Mouse (Mus musculus): ENCODE results near the gene 2010300C02Rik.

2010300C02Rik gene

DNA sequence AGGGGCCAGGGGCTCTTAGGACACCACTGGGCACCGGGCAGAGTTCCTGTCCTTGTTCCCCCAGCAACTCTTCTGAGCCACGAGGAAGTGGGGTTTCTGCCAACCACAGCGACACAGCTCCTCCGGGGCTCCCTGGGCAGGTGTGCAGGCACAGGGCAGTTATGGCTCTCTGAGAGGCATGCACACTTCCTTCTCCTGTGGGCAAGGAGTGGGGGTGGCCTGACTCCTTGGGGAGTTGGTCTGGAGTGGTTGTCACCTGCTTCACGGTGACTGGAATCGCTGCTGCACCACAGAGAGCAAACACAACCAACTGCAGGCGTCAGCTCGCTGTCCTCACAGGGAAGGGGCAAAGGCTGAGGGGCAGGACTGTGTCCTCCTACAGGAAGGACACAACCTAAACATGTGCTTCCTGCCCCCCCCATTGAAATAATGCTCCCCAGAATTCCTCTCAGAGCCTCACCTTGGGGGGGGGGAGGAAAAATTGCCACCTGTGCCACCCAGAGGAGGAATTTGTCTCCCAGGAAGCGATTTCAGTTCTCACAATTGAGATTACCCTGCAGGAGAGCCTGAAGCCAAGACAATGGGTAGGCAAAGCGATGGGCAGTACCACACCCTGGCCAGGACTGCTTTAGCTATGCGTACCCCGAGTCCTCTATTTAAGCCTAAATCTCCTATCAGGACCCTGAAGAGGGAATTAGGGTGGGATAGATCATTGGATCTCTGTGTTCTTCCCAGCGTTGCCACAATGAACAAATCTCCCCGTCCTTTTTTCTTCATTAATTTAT, 54.2 kb downstream of the 2010300C02Rik start:
- DNase-seq = peak; percentile 11 to 26

DNA sequence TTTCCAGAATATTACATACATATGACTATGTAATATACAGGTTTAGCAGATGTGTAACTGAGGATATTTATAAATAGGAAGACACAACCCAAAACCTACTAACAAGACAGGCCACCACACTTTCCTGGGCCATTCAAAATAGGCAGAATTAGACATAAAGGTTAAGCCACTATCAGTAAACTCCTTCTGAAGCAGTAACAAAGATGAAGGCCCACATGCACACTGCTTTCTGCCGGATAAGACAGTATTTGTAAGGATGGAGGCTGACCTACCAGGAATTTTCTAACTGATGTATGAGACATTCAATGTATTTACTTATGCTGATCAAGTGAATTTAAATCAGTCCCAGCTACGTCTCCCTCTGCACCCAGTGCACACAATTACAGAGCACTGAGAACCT, 55.4 kb downstream of the 2010300C02Rik start:
- no peak for DNase-seq

DNA sequence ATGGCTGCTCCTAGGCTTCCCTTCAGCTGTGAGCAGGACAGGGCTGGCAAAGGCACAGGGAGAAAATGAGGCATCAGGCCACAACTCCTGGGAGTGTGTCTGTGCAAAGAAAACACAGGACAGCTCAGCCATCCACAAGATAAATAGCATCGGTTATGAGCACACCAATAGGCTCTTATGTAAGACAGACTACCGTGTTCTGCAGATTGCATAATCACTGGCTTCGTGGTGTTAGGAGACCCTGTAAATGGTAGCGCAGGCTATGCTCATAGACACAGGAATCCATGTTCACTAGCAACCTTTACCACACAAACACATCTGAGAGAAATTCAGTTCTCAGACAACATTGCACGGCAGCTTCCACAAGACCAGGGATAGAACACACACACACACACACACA, 56.3 kb downstream of the 2010300C02Rik start:
- no peak for DNase-seq

DNA sequence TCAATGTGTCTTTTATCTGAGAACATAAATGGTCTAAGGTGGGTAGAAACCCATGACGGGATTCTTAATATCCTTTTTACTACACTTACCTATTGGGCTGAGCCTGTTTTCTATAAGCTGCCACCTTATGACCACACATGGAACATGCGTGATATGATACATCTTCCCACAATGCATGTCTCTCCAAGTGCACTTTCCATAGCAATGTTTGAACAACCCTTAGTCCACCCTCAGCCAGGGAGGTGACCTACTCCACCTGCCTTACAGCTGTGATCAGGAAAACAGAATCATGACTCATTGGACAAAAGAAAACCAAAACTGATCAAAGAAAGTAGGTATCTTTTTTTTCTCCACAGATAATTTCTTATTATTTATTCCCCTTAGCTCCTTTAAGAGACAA, 63.9 kb downstream of the 2010300C02Rik start:
- no peak for DNase-seq

DNA sequence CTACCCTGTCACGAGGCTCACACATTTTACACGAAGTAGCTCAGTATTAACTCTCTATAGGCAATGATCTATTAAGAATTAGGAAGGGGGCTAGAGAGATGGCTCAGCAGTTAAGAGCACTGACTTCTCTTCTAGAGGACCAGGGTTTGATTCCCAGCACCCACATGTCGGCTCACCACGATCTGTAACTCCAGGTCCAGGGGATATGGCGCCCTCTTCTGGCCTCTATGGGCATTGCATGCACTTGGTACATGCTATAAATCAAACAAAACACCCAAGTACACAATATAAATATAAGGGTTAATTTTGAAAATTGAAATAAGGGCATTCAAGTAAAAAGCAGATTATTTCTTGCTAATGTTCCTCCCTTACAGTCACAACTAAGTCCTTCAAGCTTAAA, 65.9 kb downstream of the 2010300C02Rik start:
- no peak for DNase-seq

DNA sequence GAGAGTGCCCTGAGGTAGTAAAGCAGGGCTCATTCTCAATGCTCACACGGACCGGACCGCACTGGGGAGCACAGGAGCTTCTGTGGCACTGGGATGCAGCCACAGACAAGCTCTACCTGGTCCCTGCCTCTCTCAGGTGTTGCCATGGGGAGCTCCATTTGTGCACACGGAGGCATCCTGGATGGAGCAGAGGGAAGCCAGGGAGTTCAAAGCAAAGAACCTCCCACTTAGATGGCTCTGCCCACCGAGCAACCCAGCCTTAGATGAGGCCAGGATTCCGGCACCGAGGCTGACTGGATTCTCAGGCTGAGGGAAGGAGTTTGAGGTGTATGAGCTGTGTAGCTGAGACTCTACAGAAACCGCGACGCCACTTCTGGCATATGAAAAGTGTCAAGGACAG, 72.8 kb downstream of the 2010300C02Rik start:
- DNase-seq = no peak

DNA sequence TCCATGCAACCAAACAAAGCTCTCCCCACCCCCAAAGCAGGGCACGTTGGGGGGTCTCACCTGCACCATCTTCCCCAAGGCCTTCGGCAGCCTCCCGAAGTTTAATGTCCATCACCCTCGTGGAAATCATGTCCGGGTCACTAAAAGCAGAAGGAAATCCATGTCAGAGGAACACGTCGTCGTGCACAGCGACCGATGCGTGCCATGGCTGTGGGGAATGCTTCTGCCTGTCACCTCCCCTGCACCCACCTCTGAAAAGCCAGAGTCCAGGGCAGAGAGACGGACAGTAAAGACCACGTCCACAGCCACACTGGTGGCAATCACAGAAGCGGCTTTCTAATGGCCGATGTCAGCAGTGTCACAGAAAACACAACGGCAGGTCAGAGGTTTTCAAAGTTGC, 75.4 kb downstream of the 2010300C02Rik start:
- DNase-seq = no peak

DNA sequence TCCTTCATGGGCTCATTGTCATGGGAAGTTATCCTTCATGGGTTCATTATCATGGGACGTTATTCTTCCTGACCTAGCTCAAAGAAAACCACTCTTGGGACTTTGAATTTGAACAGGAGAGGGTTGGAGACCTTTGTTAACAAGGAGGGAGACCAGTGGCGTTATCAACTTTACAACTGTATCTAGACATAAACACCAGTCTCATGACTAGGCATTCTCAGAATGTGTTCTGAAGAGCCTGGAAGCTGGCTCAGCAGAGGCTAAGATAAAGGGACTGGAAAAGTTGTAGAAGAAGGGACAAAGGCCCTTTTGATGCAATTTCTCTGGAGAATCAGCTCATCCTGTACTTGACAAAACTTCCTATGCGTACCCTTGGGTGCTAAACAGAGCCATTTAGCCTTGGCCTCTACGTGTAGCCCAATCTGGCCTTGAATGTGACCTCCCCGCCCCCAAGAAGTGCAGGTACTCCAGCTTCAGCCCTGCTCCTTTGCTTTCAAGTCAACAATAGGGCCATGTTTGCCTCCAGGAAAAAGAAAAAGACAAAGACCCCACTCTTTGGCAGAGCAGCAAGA, 76.0 kb downstream of the 2010300C02Rik start:
- DNase-seq = no peak

DNA sequence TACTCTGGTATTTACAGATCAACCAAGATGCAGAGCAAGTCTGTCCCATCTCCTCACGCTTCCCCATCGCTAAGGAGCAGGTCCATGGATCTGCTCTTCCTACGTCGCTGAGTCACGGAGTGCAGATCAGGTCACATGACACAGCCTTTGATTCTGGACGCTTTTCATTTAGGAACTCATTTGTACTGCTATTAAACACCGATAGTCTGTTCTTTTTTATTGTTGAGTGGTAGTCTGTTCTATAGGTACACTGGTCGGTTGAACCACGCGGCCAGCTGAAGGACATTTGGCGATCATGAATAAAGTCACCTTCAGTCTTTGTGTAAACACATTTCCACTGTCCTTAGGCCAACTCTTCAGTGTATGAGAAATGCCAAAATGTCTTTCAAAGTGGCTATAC, 78.5 kb downstream of the 2010300C02Rik start:
- no peak for DNase-seq

DNA sequence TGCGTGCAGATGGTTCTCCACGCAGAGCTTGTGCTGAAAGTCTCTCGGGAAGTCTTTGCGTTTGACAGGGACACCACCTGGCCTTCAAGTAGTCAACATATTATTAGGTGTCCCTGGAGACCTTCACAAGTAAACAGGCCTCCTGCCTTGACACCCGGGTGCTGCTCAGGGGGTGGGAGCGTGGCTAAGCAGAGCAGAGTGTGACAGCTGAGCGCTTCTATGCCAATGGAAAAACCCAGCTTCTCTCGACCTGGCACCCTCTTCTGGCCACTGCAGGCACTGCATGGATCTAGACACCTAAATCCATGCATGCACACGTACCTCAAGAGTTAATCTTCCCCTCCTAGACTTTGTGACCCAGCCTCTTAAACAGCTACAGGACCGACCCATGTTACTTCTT, 80.8 kb downstream of the 2010300C02Rik start:
- DNase-seq = peak; percentile 91

DNA sequence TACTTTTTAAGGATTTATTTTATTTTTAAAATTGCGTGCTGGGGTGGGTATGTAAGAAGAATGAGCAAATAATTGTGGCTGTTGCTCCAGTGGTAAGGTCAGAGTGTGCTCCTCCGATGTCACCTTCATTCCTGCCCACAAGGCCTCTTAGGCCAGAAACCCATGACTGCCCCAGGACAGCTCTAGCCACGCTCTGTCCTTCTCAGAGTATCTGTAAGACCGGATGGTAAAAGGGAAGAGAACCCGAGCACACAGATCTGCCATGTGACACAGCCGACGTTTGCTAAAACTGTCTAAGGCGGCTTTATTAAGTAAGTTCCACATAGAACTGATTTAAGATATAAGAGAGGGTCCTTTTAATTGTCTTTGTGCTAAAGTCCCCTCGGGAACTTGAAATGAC, 81.3 kb downstream of the 2010300C02Rik start:
- DNase-seq = no peak

DNA sequence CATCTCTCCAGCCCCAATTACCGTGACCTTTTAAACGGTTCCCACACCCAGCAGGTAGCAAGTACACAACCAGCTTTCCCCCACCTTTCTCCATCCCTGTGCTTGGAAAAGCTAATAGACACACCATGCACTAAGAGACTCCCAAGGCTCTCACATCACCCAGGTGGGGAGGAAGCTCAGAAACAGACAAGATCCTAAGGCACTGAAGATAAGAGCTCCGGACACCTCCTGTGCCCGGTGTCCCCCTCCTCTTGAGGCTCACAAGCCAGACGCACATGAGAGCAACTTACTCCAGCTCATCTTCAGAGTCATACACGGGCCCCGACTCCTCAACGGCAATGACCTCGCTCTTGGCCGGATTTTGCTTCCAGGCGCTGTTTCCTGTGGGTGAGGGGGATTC, 82.3 kb downstream of the 2010300C02Rik start:
- DNase-seq = no peak

DNA sequence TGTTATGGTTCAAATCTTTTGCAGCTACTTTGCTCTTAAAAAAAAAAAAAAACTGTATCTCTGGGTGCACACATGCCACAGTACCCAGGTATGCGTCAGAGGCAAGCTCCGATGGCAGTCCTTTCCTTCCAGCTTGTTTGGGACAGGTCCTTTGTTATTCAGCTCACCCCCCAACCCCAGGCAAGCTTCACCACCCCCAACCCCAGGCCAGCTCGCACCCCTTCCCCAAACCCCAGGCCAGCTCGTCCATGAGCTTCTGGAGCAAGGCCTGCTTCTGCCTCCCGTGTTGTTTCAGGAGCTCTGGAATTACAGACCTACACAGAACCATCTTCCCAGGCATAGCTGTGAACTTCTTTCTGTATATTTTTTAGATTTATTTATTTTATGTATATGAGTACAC, 83.1 kb downstream of the 2010300C02Rik start:
- no peak for DNase-seq

DNA sequence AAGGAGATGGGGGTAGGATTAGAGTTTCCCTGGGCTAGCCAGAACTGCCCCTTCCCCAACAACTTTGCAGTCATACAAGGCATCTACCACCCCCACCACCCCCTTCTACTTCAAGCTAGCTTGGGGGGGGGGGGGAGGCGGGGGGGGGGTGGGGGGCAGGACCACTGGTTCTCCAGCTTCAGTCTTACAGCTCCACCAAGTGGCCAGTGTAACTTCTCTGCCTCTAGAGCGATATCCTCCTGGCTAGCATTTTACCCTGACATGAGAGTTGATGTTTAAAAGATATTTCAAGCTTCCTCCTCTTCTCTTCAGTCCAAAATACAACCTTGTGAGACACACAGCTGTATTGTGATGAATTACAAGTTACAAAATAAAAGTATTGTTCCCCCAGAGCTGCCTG, 83.7 kb downstream of the 2010300C02Rik start:
- peak; percentile 63 to 66 for DNase-seq

DNA sequence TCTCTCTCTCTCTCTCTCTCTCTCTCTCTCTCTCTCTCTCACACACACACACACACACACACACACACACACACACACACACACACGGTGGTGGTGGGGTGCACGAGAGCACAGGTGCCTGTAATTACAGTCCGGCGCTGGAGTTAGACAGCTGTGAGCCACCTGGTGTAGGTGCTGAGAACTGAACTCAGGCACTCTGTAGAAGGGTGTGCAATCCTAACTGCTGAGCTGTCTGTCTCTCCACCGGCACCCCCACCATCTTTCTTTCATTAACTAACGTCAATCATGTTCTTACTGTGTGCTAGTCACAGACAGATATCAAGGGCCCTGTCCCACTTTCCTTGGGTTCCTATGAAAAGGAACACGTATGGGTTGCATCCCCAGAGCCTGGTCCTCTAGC, 84.2 kb downstream of the 2010300C02Rik start:
- DNase-seq = no peak

DNA sequence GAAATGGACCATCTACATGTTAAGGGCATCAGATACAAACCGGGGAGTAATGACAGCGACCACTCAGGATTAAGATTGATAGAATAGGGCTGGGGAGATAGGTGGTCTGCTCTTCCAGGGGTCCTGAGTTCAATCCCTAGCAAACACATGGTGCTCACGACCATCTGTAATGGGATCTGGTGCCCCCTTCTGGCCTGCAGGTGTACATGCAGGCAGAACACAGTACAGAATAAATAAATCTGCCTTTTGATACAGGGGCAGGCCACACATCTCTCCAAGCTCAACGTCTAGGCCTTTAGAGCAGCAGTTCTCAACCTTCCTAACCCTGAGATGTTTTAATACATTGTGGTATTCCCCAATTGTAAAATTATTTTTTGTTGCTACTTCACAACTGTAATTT, 85.2 kb downstream of the 2010300C02Rik start:
- peak; percentile 64 to 67 for DNase-seq

DNA sequence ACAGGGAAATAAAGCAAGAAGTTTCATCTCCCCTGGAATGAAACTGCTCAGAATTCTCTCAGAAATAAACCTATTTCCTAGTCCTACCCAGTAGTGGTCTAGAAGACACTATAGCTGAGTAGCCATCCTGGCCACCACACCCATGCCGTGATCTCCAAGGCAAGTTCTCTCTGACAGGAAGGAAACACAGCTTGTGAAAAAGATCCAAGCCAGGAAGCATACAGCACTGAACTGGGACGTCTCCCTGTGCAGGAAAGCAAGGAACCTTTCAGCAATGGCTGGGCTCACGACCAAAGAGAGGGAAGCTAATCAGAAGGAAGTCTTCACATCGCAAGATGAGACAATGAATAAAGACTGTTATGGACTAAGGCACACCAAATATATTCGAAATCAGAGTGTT, 86.4 kb downstream of the 2010300C02Rik start:
- DNase-seq = no peak

DNA sequence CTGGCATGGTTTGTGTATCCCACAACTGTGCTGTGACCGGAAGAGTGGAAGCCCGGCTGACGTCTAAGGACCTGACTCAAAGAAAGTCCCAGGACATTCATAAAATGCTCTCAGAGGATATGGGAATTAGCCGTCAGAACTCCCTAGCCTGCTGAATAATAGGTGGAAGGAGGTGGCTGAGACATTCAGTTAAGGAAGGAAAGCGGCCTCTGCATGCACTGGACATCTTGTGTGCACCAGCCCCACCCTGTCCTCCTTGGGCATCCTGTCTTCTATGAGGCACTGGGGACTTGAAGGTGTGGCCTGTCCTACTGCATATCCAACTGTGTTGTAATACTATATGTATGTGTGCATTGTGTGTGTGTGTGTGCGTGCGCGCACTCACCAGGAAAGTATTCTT, 87.5 kb downstream of the 2010300C02Rik start:
- DNase-seq = no peak

DNA sequence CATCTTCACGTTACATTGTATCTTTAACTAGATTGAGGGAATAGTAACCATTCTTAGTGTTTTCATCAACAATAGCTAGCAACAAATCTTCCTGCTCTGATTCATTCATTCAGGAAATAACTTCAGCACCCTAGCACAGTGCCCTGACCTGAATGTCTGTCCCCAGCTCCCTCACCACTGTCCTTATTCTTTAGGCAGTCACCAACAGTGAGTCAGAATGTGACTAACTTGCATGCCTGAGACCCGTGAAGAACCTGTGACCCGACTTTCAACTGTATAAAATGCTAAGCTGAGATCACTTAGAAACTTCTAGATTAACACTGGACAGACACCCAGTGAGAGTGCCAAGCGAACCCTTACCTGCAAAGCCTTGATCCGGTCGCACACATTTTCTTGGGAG, 88.4 kb downstream of the 2010300C02Rik start:
- DNase-seq = no peak

DNA sequence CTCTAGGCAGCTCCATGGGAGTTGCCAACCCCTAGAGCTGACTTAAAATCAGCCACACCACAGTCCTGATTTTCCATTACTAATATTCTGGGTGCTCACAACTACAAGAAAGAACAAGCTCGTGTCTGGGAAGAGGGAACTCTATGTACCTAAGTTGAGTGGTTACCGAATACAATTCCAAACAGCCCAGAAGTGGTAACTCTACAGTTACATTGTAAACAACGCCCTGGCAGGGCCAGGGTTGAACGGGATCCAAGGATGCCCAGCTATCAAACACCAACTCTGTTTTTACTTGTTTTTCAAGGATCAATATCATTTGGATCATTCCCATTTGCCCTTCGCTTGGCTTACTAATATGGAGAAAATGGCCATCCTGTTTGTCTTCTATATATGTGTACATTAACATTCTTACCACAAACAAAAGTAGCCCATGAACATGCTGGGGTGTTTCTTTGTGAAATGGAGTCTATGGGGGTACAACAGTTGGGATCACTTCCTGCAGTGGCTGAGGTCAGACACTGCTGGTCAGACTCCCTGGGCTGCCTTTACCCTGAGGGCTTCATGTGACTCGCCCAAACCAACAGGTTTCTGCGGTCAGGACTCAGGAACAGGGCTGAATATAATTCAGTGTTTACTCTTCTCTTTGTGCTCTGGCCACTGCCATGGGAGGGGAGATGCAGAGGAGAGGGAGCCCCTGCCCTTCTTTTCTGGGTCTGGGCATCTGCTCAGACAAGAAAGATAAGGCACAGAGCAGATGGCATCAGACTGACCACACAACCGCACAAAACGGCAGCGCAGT, 89.3 kb downstream of the 2010300C02Rik start:
- no peak for DNase-seq

DNA sequence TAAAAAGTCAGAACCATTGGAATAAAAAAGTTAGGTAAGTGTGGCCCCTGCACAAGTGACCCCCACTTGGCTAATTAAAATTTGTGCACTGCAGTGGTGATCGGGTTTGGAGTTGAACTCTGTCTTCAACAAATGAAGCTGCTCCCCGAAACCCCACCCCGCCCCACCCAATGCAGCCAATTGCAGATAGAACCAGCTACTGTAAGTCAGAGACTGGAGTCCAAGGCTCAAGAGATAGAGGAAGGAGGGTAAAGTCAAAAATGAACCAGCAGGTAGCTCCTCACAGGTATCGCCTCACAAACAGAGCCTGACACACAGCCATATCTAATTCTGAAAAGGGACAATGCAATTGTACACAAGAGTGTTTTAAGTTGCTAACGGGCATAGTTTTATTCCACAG, 90.0 kb downstream of the 2010300C02Rik start:
- DNase-seq = no peak

DNA sequence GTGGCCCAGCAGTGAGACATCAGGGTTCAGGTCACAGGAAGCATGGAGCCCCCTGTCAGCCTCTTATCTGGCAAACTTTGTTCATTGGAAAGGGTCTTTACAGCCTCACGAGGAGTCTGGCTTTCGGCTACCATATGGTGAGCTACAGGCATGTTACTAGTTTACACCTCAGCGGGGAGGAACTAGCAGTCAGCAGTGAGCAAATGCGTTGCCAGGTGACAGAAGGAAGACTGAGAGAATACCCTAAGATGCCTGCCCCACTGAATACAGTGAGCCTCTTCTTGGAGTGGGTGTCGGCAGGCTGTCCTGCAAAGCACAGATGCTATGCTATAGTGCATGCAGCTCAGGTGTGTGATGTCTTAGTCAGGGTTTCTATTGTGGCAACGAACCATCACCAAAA, 91.1 kb downstream of the 2010300C02Rik start:
- DNase-seq = no peak

DNA sequence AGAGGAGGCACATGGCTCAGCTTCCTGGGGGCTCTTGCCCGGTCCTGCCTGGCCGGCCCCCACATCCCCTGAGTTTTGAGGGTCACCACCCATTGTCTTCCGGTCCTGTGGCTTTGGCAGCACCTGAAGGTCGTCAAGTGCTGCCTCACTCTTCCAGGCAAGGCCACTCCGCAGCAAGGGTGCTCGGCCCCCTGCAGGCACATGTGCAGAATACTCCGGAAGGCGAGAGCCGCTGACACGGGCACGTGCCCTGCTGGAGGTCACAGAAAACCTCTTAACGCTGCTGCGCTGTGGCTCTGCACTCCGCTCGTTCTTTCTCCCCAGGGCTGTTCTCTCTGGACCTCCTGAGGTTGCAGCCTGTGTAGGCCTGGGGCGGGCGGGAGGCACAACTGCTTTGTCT, 95.7 kb downstream of the 2010300C02Rik start:
- DNase-seq = peak in 1 of 2 experiments; percentile 46

DNA sequence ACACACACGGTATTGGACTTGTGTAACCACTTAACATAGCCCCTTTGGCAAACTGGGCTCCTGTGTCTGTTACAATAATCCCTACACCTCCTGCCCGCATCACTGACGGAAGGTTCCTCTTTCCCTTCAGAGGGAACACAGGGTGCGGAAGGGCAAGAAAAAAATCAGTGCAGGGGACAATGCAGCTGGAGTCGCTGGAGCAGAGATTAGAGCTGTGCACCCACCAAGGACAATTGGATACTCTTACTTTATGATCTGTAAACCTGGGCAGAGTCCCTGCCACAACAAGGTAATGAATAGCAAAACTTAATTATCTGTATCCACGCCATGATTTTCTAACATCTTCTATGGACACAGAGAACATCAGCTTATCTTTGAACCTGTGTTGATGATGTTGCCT, 97.8 kb downstream of the 2010300C02Rik start:
- DNase-seq = no peak

Measured in kidney, postnatal 4 days (tissue).